Mouse (Mus musculus): ENCODE data around the gene Uvrag. TPM values are rescaled to one million over a fixed set of nuclear protein-coding genes. Genes with fewer than 3 reads are reported as not detected.
A peak's percentile ranks its signal among the peaks of the same experiment; 100 is the strongest.

Gene Uvrag
- polyA plus RNA-seq, 1 experiment = 74.6 TPM

DNA sequence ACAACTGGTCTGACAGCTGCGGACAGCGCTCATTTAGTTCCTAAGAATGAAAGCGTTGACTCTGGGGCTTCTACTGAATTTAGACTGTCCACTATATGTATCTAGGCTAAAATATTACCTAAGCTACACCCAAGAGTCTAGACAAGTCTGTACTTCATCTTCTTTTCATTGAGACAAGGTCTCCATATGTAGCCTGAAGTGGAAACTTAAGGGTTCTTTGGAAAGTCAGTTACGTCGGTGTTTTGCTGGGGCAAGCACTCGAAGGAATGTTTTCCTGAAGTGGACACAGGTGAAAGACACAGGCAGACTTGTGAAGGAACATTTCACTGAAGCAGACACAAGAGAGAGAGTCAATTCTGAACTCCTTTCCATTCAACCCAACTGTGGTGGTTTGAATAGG, 144.2 kb downstream of the Uvrag start:
- peaks cover 19% of the 10 kb centered on the region for H3K4me1 ChIP-seq (replicated peaks; ENCODE audit: control insufficient read depth, insufficient read depth, low read length)
- no peak for DNase-seq
- 0 out of 2 replicates have a peak, but pooled peaks cover 3% of the 10 kb centered on the region for H3K36me3 ChIP-seq (ENCODE audit: control insufficient read depth, insufficient read depth, low read length)
- H3K27ac ChIP-seq (ENCODE audit: control insufficient read depth, insufficient read depth, low read length) = no peak overlapping the region
- no peak overlapping the region for H3K4me3 ChIP-seq (ENCODE audit: control insufficient read depth, insufficient read depth, low read length)
- 98% methylated on average over 6 of the region's 6 CpGs for WGBS
- no peaks in the 10 kb centered on the region for H3K27me3 ChIP-seq (ENCODE audit: control insufficient read depth, insufficient read depth, low read length)
- TF ChIP-seq CTCF (IDR thresholded peaks at IDR 0.05; ENCODE audit: borderline replicate concordance, control insufficient read depth, extremely low read depth, insufficient read depth, low read length, poor library complexity) = no peak
- TF ChIP-seq POLR2A (IDR thresholded peaks at IDR 0.05; ENCODE audit: control insufficient read depth, extremely low read depth, insufficient read depth, low read length, poor library complexity) = no peak

DNA sequence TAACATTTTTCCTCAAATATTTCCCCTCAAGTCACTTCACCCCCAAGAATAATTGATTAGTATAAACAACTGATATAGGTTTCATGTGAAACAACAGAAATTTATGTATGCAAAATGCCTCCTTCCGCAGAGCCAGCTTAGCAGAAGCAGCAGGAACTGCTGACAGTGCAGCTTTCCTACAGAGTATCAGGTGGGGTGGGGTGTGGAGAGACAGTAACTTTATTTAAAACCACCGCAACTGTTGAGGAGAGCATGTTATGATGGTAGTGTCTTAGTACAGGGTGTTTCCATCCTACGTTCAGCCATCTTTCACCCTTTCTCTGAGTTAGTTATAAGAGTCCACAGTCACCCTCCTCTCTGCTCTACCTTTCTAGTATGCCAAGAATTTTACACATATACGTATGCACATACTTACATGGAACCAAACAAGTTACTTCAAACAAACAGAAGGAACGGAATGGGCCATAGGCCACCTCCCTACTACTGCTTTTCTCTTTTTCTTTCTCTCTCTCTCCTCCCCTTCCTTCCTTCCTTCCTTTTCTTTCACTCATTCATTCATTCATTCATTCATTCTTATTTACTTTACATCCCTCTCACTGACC, 145.7 kb downstream of the Uvrag start:
- Histone ChIP-seq H3K4me3 (ENCODE audit: control insufficient read depth, insufficient read depth, low read length) (no peak overlapping the region), H3K27me3 (ENCODE audit: control insufficient read depth, insufficient read depth, low read length) (no peaks in the 10 kb centered on the region), H3K36me3 (ENCODE audit: control insufficient read depth, insufficient read depth, low read length) (peaks cover 6% of the 10 kb centered on the region; the same call in 1 of the 2 replicates), H3K27ac (ENCODE audit: control insufficient read depth, insufficient read depth, low read length) (no peak overlapping the region), H3K4me1 (replicated peaks; ENCODE audit: control insufficient read depth, insufficient read depth, low read length) (peaks cover 23% of the 10 kb centered on the region)
- WGBS = 79% methylated on average over 5 of the region's 5 CpGs
- DNase-seq = no peak
- TF ChIP-seq CTCF (IDR thresholded peaks at IDR 0.05; ENCODE audit: borderline replicate concordance, control insufficient read depth, extremely low read depth, insufficient read depth, low read length, poor library complexity) (no peak), POLR2A (IDR thresholded peaks at IDR 0.05; ENCODE audit: control insufficient read depth, extremely low read depth, insufficient read depth, low read length, poor library complexity) (no peak)

DNA sequence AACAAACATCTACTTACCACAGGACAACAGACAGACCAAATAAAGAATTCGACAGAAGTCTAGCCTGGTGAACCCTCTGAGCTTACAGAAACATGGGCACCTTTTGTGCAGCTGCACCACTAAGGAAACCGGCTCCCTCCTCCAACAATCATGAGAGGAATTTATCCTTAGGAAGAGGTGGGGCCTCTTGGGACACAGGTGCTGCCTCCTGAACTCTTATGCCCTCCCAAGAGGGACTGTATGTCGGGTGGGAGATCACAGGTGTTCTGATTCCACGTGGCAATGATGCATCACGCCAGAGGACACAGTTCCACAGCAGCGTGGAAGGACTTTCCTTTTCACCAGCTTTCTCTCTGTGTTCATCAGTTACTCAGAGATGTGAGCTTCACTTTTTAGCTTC, 146.8 kb downstream of the Uvrag start:
- peak overlapping the region; percentile 31; the same call in 1 of the 2 replicates for H3K27ac ChIP-seq (ENCODE audit: control insufficient read depth, insufficient read depth, low read length)
- TF ChIP-seq CTCF (IDR thresholded peaks at IDR 0.05; ENCODE audit: borderline replicate concordance, control insufficient read depth, extremely low read depth, insufficient read depth, low read length, poor library complexity) = no peak
- TF ChIP-seq POLR2A (IDR thresholded peaks at IDR 0.05; ENCODE audit: control insufficient read depth, extremely low read depth, insufficient read depth, low read length, poor library complexity) = no peak
- WGBS = 39% methylated on average over 6 of the region's 6 CpGs

DNA sequence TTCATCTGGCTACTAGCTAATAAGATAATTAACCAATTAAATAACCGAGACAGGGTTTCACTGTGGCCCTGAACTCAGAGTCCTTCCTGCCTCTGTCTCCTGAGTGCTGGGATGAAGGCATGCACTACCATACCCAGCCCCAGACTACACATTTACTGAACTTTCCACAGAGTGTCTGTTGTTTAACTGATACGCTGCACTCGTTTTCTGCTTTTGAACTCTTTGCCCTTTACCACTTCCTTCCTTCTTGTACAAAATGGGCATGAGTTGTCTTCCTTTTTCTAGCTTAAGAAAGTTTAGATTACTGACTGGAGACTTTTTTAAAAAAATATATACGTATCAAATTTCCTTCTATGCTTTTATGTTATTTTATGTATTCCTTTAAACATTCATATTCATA, 147.5 kb downstream of the Uvrag start:
- TF ChIP-seq POLR2A (IDR thresholded peaks at IDR 0.05; ENCODE audit: control insufficient read depth, extremely low read depth, insufficient read depth, low read length, poor library complexity) (no peak), CTCF (IDR thresholded peaks at IDR 0.05; ENCODE audit: borderline replicate concordance, control insufficient read depth, extremely low read depth, insufficient read depth, low read length, poor library complexity) (no peak)
- Histone ChIP-seq H3K27me3 (ENCODE audit: control insufficient read depth, insufficient read depth, low read length) (no peaks in the 10 kb centered on the region), H3K4me1 (replicated peaks; ENCODE audit: control insufficient read depth, insufficient read depth, low read length) (peaks cover 23% of the 10 kb centered on the region), H3K4me3 (ENCODE audit: control insufficient read depth, insufficient read depth, low read length) (no peak overlapping the region), H3K27ac (ENCODE audit: control insufficient read depth, insufficient read depth, low read length) (peak overlapping the region; percentile 70), H3K36me3 (ENCODE audit: control insufficient read depth, insufficient read depth, low read length) (peaks cover 3% of the 10 kb centered on the region; the same call in 1 of the 2 replicates)
- peak; percentile 40 for DNase-seq
- WGBS = 5% methylated on average over 4 of the region's 4 CpGs

More for the DNA sequence above, 146.8 kb downstream of the Uvrag start:
- H3K4me1 ChIP-seq (replicated peaks; ENCODE audit: control insufficient read depth, insufficient read depth, low read length) = peaks cover 23% of the 10 kb centered on the region
- H3K36me3 ChIP-seq (ENCODE audit: control insufficient read depth, insufficient read depth, low read length) = peaks cover 3% of the 10 kb centered on the region; the same call in 1 of the 2 replicates
- no peak overlapping the region for H3K4me3 ChIP-seq (ENCODE audit: control insufficient read depth, insufficient read depth, low read length)
- no peaks in the 10 kb centered on the region for H3K27me3 ChIP-seq (ENCODE audit: control insufficient read depth, insufficient read depth, low read length)
- no peak for DNase-seq

DNA sequence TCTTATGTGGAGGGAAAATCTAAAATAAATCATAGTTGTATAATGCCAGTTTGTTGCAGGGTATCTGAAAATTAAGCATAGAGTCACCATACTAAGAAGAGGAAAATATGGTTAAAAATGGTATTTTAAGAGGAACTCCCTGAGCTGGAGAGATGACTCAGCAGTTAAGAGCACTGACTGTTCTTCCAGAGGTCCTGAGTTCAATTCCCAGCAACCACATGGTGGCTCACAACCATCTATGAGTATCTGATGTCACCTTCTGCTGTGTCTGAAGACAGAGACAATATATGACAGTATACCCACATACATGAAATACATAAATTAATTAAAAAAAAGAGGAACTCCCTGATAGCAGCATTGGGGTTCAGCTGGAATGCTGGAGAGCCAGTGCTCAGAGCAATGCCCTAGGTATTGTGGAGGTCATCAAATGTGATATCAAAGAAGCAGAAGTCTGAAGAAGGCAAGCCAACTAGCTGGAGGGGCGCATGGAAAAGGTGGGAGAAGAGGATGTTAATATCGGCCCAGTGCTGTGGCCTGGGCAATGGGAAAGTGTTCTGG, 149.7 kb downstream of the Uvrag start:
- H3K36me3 ChIP-seq (ENCODE audit: control insufficient read depth, insufficient read depth, low read length) = peaks cover 9% of the 10 kb centered on the region; the same call in 1 of the 2 replicates
- no peak for TF ChIP-seq POLR2A (IDR thresholded peaks at IDR 0.05; ENCODE audit: control insufficient read depth, extremely low read depth, insufficient read depth, low read length, poor library complexity)
- no peak for TF ChIP-seq CTCF (IDR thresholded peaks at IDR 0.05; ENCODE audit: borderline replicate concordance, control insufficient read depth, extremely low read depth, insufficient read depth, low read length, poor library complexity)
- no peaks in the 10 kb centered on the region for H3K27me3 ChIP-seq (ENCODE audit: control insufficient read depth, insufficient read depth, low read length)
- no peak for DNase-seq
- 98% methylated on average over 2 of the region's 2 CpGs for WGBS
- no peak overlapping the region for H3K27ac ChIP-seq (ENCODE audit: control insufficient read depth, insufficient read depth, low read length)
- peaks cover 26% of the 10 kb centered on the region for H3K4me1 ChIP-seq (replicated peaks; ENCODE audit: control insufficient read depth, insufficient read depth, low read length)
- H3K4me3 ChIP-seq (ENCODE audit: control insufficient read depth, insufficient read depth, low read length) = no peak overlapping the region

DNA sequence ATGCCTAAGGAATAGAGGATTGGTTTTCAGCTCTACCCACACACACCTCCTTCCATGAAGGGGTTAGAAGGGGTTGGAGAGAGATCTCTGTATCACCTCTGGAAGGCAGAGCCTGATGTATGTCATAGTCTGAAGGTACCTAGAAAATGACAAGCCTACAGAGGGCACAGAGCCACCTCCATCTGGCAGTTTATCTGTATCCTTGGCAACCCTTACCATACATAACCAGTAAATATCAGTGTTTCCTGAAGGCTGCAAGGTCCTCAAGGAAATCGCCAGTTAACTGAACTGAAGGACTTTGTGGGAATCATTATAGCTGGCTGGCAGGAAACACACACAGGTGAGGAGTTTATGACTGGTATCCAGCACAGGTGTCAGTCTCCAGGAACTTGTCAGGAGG, 150.4 kb downstream of the Uvrag start:
- 83% methylated on average over 1 of the region's 1 CpGs for WGBS
- TF ChIP-seq POLR2A (IDR thresholded peaks at IDR 0.05; ENCODE audit: control insufficient read depth, extremely low read depth, insufficient read depth, low read length, poor library complexity) = no peak
- no peak for TF ChIP-seq CTCF (IDR thresholded peaks at IDR 0.05; ENCODE audit: borderline replicate concordance, control insufficient read depth, extremely low read depth, insufficient read depth, low read length, poor library complexity)
- Histone ChIP-seq H3K27ac (ENCODE audit: control insufficient read depth, insufficient read depth, low read length) (no peak overlapping the region), H3K27me3 (ENCODE audit: control insufficient read depth, insufficient read depth, low read length) (no peaks in the 10 kb centered on the region), H3K36me3 (ENCODE audit: control insufficient read depth, insufficient read depth, low read length) (peaks cover 9% of the 10 kb centered on the region; the same call in 1 of the 2 replicates), H3K4me3 (ENCODE audit: control insufficient read depth, insufficient read depth, low read length) (no peak overlapping the region), H3K4me1 (replicated peaks; ENCODE audit: control insufficient read depth, insufficient read depth, low read length) (peaks cover 31% of the 10 kb centered on the region)
- DNase-seq = no peak

Data from thymus, adult 2 months (tissue).